Mouse (Mus musculus): ENCODE data around the gene Gdf11. TPM values are rescaled to one million over a fixed set of nuclear protein-coding genes. Genes with fewer than 3 reads are reported as not detected.

The Gdf11 gene
- polyA plus RNA-seq (2014; fragmentation: Illumina TruSeq; extraction: RNeasy Lipid Tissue Mini Kit (QIAGEN cat#74804); ENCODE audit: low read depth, low replicate concordance): 2.2 TPM

GRCm38 (mm10) chr10:128891296-128892094, at the start of gene Gdf11:
Gene Gdf11, minus strand, starts transcription at chr10:128891718.

DNA sequence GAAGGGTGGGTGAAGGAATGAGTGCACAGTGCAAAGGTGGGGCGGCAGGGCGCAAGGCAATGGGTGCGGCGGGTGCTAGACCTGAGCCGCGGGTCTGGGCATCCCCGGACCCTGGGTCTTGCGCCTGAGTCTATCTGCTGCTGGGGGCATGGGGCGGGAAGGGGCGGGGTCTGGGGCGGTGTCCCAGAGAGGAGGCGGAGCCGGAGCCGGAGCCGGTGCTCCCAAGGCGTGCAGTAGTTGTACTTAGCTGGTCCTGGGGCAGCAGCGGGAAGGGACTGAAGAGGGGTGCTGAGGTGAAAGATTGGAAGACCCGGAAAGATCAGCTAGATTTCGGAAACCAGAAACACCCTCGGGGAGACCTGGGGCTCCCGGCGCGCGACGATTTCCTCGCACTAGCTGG, 42.1 kb upstream of the Gdf11 start, which contains the start of gene Itga7:
Gene Itga7, plus strand, starts transcription at position 245 of the 400 bp plus-strand sequence.

GRCm38 (mm10) chr10:128923935-128924334, 32.4 kb upstream of the Gdf11 start, which contains the start of gene Bloc1s1:
Gene Bloc1s1, minus strand, starts transcription at chr10:128924035.

DNA sequence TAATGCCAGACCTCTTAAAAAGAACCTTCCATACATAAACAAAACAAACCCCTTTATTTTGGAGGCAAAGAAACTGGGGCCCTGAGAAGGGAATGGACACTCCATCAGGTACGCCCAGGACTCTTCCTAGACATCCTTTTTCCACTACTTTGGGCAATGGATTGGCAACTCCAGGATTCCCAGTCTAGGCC, 31.2 kb upstream of the Gdf11 start, which contains the start of gene Rdh5:
Gene Rdh5, minus strand, starts transcription at position 67 of the 191 bp plus-strand sequence.

GRCm38 (mm10) chr10:128900698-128901097, 9.2 kb upstream of the Gdf11 start, which contains the start of gene Cd63:
Gene Cd63, plus strand, starts transcription at chr10:128900989.

Other genes with a start within 250 kb of the Gdf11 start
- gene Ikzf4, start 245.7 kb downstream of the Gdf11 start, polyA plus RNA-seq (2014; fragmentation: Illumina TruSeq; extraction: RNeasy Lipid Tissue Mini Kit (QIAGEN cat#74804); ENCODE audit: low read depth, low replicate concordance): 1.5 TPM
- 13.9 TPM for gene Suox, start 217.6 kb downstream of the Gdf11 start, polyA plus RNA-seq (2014; fragmentation: Illumina TruSeq; extraction: RNeasy Lipid Tissue Mini Kit (QIAGEN cat#74804); ENCODE audit: low read depth, low replicate concordance)
- 151 TPM for gene Rab5b, start 195.5 kb downstream of the Gdf11 start, polyA plus RNA-seq (2014; fragmentation: Illumina TruSeq; extraction: RNeasy Lipid Tissue Mini Kit (QIAGEN cat#74804); ENCODE audit: low read depth, low replicate concordance)
- not detected for gene Pmel, start 187.5 kb downstream of the Gdf11 start, polyA plus RNA-seq (2014; fragmentation: Illumina TruSeq; extraction: RNeasy Lipid Tissue Mini Kit (QIAGEN cat#74804); ENCODE audit: low read depth, low replicate concordance)
- gene Cdk2, start 186.7 kb downstream of the Gdf11 start, polyA plus RNA-seq (2014; fragmentation: Illumina TruSeq; extraction: RNeasy Lipid Tissue Mini Kit (QIAGEN cat#74804); ENCODE audit: low read depth, low replicate concordance): 12.2 TPM
- gene Dgka, start 146.9 kb downstream of the Gdf11 start, polyA plus RNA-seq (2014; fragmentation: Illumina TruSeq; extraction: RNeasy Lipid Tissue Mini Kit (QIAGEN cat#74804); ENCODE audit: low read depth, low replicate concordance): 9.4 TPM
- 0.93 TPM for gene Pym1, start 143.8 kb downstream of the Gdf11 start, polyA plus RNA-seq (2014; fragmentation: Illumina TruSeq; extraction: RNeasy Lipid Tissue Mini Kit (QIAGEN cat#74804); ENCODE audit: low read depth, low replicate concordance)
- gene Mmp19, start 100.8 kb downstream of the Gdf11 start, polyA plus RNA-seq (2014; fragmentation: Illumina TruSeq; extraction: RNeasy Lipid Tissue Mini Kit (QIAGEN cat#74804); ENCODE audit: low read depth, low replicate concordance): 56.4 TPM
- 46.9 TPM for gene Dnajc14, start 87.7 kb downstream of the Gdf11 start, polyA plus RNA-seq (2014; fragmentation: Illumina TruSeq; extraction: RNeasy Lipid Tissue Mini Kit (QIAGEN cat#74804); ENCODE audit: low read depth, low replicate concordance)
- 4.3 TPM for gene Tmem198b, start 87.3 kb downstream of the Gdf11 start, polyA plus RNA-seq (2014; fragmentation: Illumina TruSeq; extraction: RNeasy Lipid Tissue Mini Kit (QIAGEN cat#74804); ENCODE audit: low read depth, low replicate concordance)
- 390 TPM for gene Sarnp, start 74.4 kb downstream of the Gdf11 start, polyA plus RNA-seq (2014; fragmentation: Illumina TruSeq; extraction: RNeasy Lipid Tissue Mini Kit (QIAGEN cat#74804); ENCODE audit: low read depth, low replicate concordance)
- 145 TPM for gene Ormdl2, start 70.1 kb downstream of the Gdf11 start, polyA plus RNA-seq (2014; fragmentation: Illumina TruSeq; extraction: RNeasy Lipid Tissue Mini Kit (QIAGEN cat#74804); ENCODE audit: low read depth, low replicate concordance)
- gene Cd63, start 9.3 kb upstream of the Gdf11 start, polyA plus RNA-seq (2014; fragmentation: Illumina TruSeq; extraction: RNeasy Lipid Tissue Mini Kit (QIAGEN cat#74804); ENCODE audit: low read depth, low replicate concordance): 432 TPM
- 3.8 TPM for gene Rdh5, start 31.2 kb upstream of the Gdf11 start, polyA plus RNA-seq (2014; fragmentation: Illumina TruSeq; extraction: RNeasy Lipid Tissue Mini Kit (QIAGEN cat#74804); ENCODE audit: low read depth, low replicate concordance)
- 12.7 TPM for gene Bloc1s1, start 32.3 kb upstream of the Gdf11 start, polyA plus RNA-seq (2014; fragmentation: Illumina TruSeq; extraction: RNeasy Lipid Tissue Mini Kit (QIAGEN cat#74804); ENCODE audit: low read depth, low replicate concordance)
- gene Itga7, start 42.1 kb upstream of the Gdf11 start, polyA plus RNA-seq (2014; fragmentation: Illumina TruSeq; extraction: RNeasy Lipid Tissue Mini Kit (QIAGEN cat#74804); ENCODE audit: low read depth, low replicate concordance): 0.35 TPM
- gene Mettl7b, start 69.3 kb upstream of the Gdf11 start, polyA plus RNA-seq (2014; fragmentation: Illumina TruSeq; extraction: RNeasy Lipid Tissue Mini Kit (QIAGEN cat#74804); ENCODE audit: low read depth, low replicate concordance): not detected
- gene Olfr9, start 97.7 kb upstream of the Gdf11 start, polyA plus RNA-seq (2014; fragmentation: Illumina TruSeq; extraction: RNeasy Lipid Tissue Mini Kit (QIAGEN cat#74804); ENCODE audit: low read depth, low replicate concordance): not detected
- not detected for gene Olfr763, start 119.1 kb upstream of the Gdf11 start, polyA plus RNA-seq (2014; fragmentation: Illumina TruSeq; extraction: RNeasy Lipid Tissue Mini Kit (QIAGEN cat#74804); ENCODE audit: low read depth, low replicate concordance)
- not detected for gene Olfr764-ps1, start 148.2 kb upstream of the Gdf11 start, polyA plus RNA-seq (2014; fragmentation: Illumina TruSeq; extraction: RNeasy Lipid Tissue Mini Kit (QIAGEN cat#74804); ENCODE audit: low read depth, low replicate concordance)
- gene Olfr765, start 158.3 kb upstream of the Gdf11 start, polyA plus RNA-seq (2014; fragmentation: Illumina TruSeq; extraction: RNeasy Lipid Tissue Mini Kit (QIAGEN cat#74804); ENCODE audit: low read depth, low replicate concordance): not detected
- gene Olfr766-ps1, start 177.3 kb upstream of the Gdf11 start, polyA plus RNA-seq (2014; fragmentation: Illumina TruSeq; extraction: RNeasy Lipid Tissue Mini Kit (QIAGEN cat#74804); ENCODE audit: low read depth, low replicate concordance): not detected
- gene Olfr767, start 191.2 kb upstream of the Gdf11 start, polyA plus RNA-seq (2014; fragmentation: Illumina TruSeq; extraction: RNeasy Lipid Tissue Mini Kit (QIAGEN cat#74804); ENCODE audit: low read depth, low replicate concordance): not detected
- not detected for gene Olfr768, start 207.7 kb upstream of the Gdf11 start, polyA plus RNA-seq (2014; fragmentation: Illumina TruSeq; extraction: RNeasy Lipid Tissue Mini Kit (QIAGEN cat#74804); ENCODE audit: low read depth, low replicate concordance)
- gene Olfr769, start 226.1 kb upstream of the Gdf11 start, polyA plus RNA-seq (2014; fragmentation: Illumina TruSeq; extraction: RNeasy Lipid Tissue Mini Kit (QIAGEN cat#74804); ENCODE audit: low read depth, low replicate concordance): not detected
- not detected for gene Olfr770, start 247.3 kb upstream of the Gdf11 start, polyA plus RNA-seq (2014; fragmentation: Illumina TruSeq; extraction: RNeasy Lipid Tissue Mini Kit (QIAGEN cat#74804); ENCODE audit: low read depth, low replicate concordance)